ENCODE assay signal across 8 mouse cellular contexts in genomic region chr7:45628364-45629294, GRCm38 (mm10). TPM values are rescaled to one million over a fixed set of nuclear protein-coding genes. Genes with fewer than 3 reads are reported as not detected.
DNase-seq lines count a peak whose midpoint lies in the region; ATAC-seq and TF ChIP-seq lines count a peak whose summit lies in the region.

No protein-coding gene starts in this region.

- no peaks in the 10 kb centered on the region for H3K9me3 ChIP-seq in heart, embryonic 14.5 days (ENCODE audit: control insufficient read depth, low read length)
- no peaks in the 10 kb centered on the region for H3K9me3 ChIP-seq in kidney, postnatal 0 days (replicated peaks; ENCODE audit: low read length)
- no peaks in the 10 kb centered on the region for H3K9me3 ChIP-seq in liver, embryonic 12.5 days (replicated peaks)

- H3K27me3 ChIP-seq in C2C12 (ENCODE audit: control insufficient read depth, insufficient read depth, insufficient read length) = peaks cover 10% of the 10 kb centered on the region
- H3K27me3 ChIP-seq in heart, embryonic 14.5 days (ENCODE audit: control insufficient read depth, insufficient read depth, low read length) = peaks cover 7% of the 10 kb centered on the region
- peaks cover 4% of the 10 kb centered on the region; the same call in 1 of the 2 replicates for H3K27me3 ChIP-seq in kidney, postnatal 0 days (ENCODE audit: insufficient read depth, low read length)
- H3K27me3 ChIP-seq in liver, embryonic 12.5 days (replicated peaks) = peaks cover 90% of the 10 kb centered on the region

- no peak overlapping the region for H3K4me3 ChIP-seq in C2C12 (ENCODE audit: insufficient read depth, poor library complexity, severe bottlenecking)
- peak overlapping the region; percentile 60 to 65 for H3K4me3 ChIP-seq in heart, embryonic 14.5 days (ENCODE audit: control insufficient read depth in 1 of 2, insufficient read depth in 1 of 2, low read depth in 1 of 2, low read length in 2 of 2)
- peak overlapping the region; percentile 50 for H3K4me3 ChIP-seq in kidney, postnatal 0 days (replicated peaks; ENCODE audit: low read depth, low read length)
- H3K4me3 ChIP-seq in liver, embryonic 12.5 days = peak overlapping the region; percentile 59

- no peaks in the 10 kb centered on the region for H3K79me2 ChIP-seq in C2C12 (ENCODE audit: control insufficient read depth, insufficient read depth)

- ATAC-seq in erythroid progenitor cell, adult 5-6 weeks (replicated peaks; ENCODE audit: low FRiP score, poor library complexity, severe bottlenecking) = peak; percentile 86
- ATAC-seq in heart, embryonic 14.5 days (ENCODE audit: insufficient number of reproducible peaks, insufficient read depth, low FRiP score, low read depth) = peak; percentile 58
- peak; percentile 74 for ATAC-seq in kidney, postnatal 0 days (replicated peaks; ENCODE audit: low FRiP score, low read depth)
- ATAC-seq in liver, embryonic 12.5 days = peak; percentile 57

- WGBS in heart, embryonic 14.5 days = 1% methylated on average over 105 of the region's 105 CpGs
- 2% methylated on average over 104 of the region's 105 CpGs for WGBS in kidney, postnatal 0 days
- WGBS in liver, embryonic 12.5 days (ENCODE audit: insufficient replicate concordance) = 1% methylated on average over 101 of the region's 105 CpGs

- H3K27ac ChIP-seq in heart, embryonic 14.5 days (replicated peaks in 1 of 2; ENCODE audit: control insufficient read depth in 1 of 2, insufficient read depth in 1 of 2, low read depth in 2 of 2, low read length in 2 of 2) = peak overlapping the region; percentile 76 to 82
- peak overlapping the region; percentile 77 for H3K27ac ChIP-seq in kidney, postnatal 0 days
- no peak overlapping the region for H3K27ac ChIP-seq in liver, embryonic 12.5 days

- peak; percentile 42 for DNase-seq in c-Kit-negative CD71-positive TER-119-positive erythroid progenitor cells, embryonic 14.5 days (ENCODE audit: low read depth, low spot score)
- peak; percentile 91 for DNase-seq in kidney, postnatal 0 days (ENCODE audit: low spot score)
- peak; percentile 92 for DNase-seq in naive thymus-derived CD4-positive, alpha-beta T cell, adult 2 months (ENCODE audit: low read depth)
- peak; percentile 85 to 96 for DNase-seq in spleen, postnatal 4 days (ENCODE audit: low spot score in 2 of 2)

- peak overlapping the region; percentile 86 for H3K9ac ChIP-seq in heart, embryonic 14.5 days (ENCODE audit: low read length)
- H3K9ac ChIP-seq in kidney, postnatal 0 days (ENCODE audit: low read depth, low read length) = peak overlapping the region; percentile 68
- H3K9ac ChIP-seq in liver, embryonic 12.5 days = peak overlapping the region; percentile 61

- no peaks in the 10 kb centered on the region for H3K36me3 ChIP-seq in C2C12 (ENCODE audit: control insufficient read depth, insufficient read depth)
- H3K36me3 ChIP-seq in heart, embryonic 14.5 days (ENCODE audit: control insufficient read depth, insufficient read depth, low read length) = no peaks in the 10 kb centered on the region; the same call in 1 of the 2 replicates
- no peaks in the 10 kb centered on the region for H3K36me3 ChIP-seq in kidney, postnatal 0 days (ENCODE audit: insufficient read depth, low read length)
- no peaks in the 10 kb centered on the region for H3K36me3 ChIP-seq in liver, embryonic 12.5 days

- peak; percentile 76 for TF ChIP-seq CTCF in C2C12 (IDR thresholded peaks at IDR 0.05; ENCODE audit: control insufficient read depth, insufficient read depth, insufficient read length)
- TF ChIP-seq CTCF in kidney, postnatal 0 days (IDR thresholded peaks at IDR 0.05; ENCODE audit: low read depth) = peak; percentile 77

- peak overlapping the region; percentile 97 for H3K4me2 ChIP-seq in heart, embryonic 14.5 days (ENCODE audit: low read length)
- peak overlapping the region; percentile 82 for H3K4me2 ChIP-seq in kidney, postnatal 0 days (ENCODE audit: low read length)
- H3K4me2 ChIP-seq in liver, embryonic 12.5 days = peak overlapping the region; percentile 83

- no peak overlapping the region for H3ac ChIP-seq in C2C12 (ENCODE audit: control insufficient read depth, insufficient read length, low read depth)

- peaks cover 8 to 17% of the 10 kb centered on the region in 2 experiments for H3K4me1 ChIP-seq in heart, embryonic 14.5 days (ENCODE audit: control insufficient read depth in 2 of 2, insufficient read depth in 2 of 2, low read length in 2 of 2)
- peaks cover 6% of the 10 kb centered on the region; the same call in 1 of the 2 replicates for H3K4me1 ChIP-seq in kidney, postnatal 0 days (replicated peaks; ENCODE audit: insufficient read depth, low read length)
- peaks cover 21% of the 10 kb centered on the region for H3K4me1 ChIP-seq in liver, embryonic 12.5 days

- H3K79me3 ChIP-seq in C2C12 (ENCODE audit: low read depth) = no peaks in the 10 kb centered on the region

TF ChIP-seq in C2C12, 6 proteins besides CTCF, POLR2A, EP300 and RAD21:
- TF ChIP-seq MYOD1 (IDR thresholded peaks at IDR 0.05; ENCODE audit: control insufficient read depth, insufficient read length, low read depth) = no peak
- TF ChIP-seq FOSL1 (IDR thresholded peaks at IDR 0.05; ENCODE audit: insufficient read depth, low read length, poor library complexity, severe bottlenecking) = no peak
- no peak for TF ChIP-seq USF1 (IDR thresholded peaks at IDR 0.05; ENCODE audit: low read depth)
- no peak for TF ChIP-seq CEBPB (IDR thresholded peaks at IDR 0.05; ENCODE audit: low read depth)
- TF ChIP-seq MYOG (IDR thresholded peaks at IDR 0.05; ENCODE audit: control insufficient read depth, extremely low read depth, insufficient read length) = no peak
- TF ChIP-seq MAX (IDR thresholded peaks at IDR 0.05) = no peak

RNA-seq across cellular contexts. Expression of gene Rasip1, which starts 1.3 kb away (rescaled TPM):
- not detected for polyA plus RNA-seq in C2C12 (2012; fragmentation: generic; extraction: Trizol)
- not detected in 2 replicates for total RNA-seq in erythroid progenitor cell, adult 5-6 weeks (2015; ENCODE audit: low replicate concordance)
- not detected in 2 replicates for total RNA-seq in erythroid progenitor cell, adult 5-6 weeks (2017; ENCODE audit: low replicate concordance)
- polyA plus RNA-seq in heart, embryonic 14.5 days (2014; fragmentation: Nextera tagmentation; extraction: Ambion mirVana) = 22.4 and 24.3 TPM in 2 replicates
- polyA plus RNA-seq in kidney, postnatal 0 days (2015; fragmentation: Nextera tagmentation; extraction: Ambion mirVana) = 16.9 and 21.1 TPM in 2 replicates
- 10.5 and 11.8 TPM in 2 replicates for polyA plus RNA-seq in liver, embryonic 12.5 days (2016; fragmentation: Nextera tagmentation; extraction: Ambion mirVana)

RNA-seq across cellular contexts. Expression of gene Izumo1, which starts 7.0 kb away (rescaled TPM):
- not detected for polyA plus RNA-seq in C2C12 (2012; fragmentation: generic; extraction: Trizol)
- not detected in 2 replicates for total RNA-seq in erythroid progenitor cell, adult 5-6 weeks (2015; ENCODE audit: low replicate concordance)
- total RNA-seq in erythroid progenitor cell, adult 5-6 weeks (2017; ENCODE audit: low replicate concordance) = not detected in 2 replicates
- 0.23 and 0.41 TPM in 2 replicates for polyA plus RNA-seq in heart, embryonic 14.5 days (2014; fragmentation: Nextera tagmentation; extraction: Ambion mirVana)
- polyA plus RNA-seq in kidney, postnatal 0 days (2015; fragmentation: Nextera tagmentation; extraction: Ambion mirVana) = 0.17 and 0.29 TPM in 2 replicates
- polyA plus RNA-seq in liver, embryonic 12.5 days (2016; fragmentation: Nextera tagmentation; extraction: Ambion mirVana) = 0.20 and 0.23 TPM in 2 replicates

RNA-seq across cellular contexts. Expression of gene Mamstr, which starts 11.1 kb away (rescaled TPM):
- polyA plus RNA-seq in C2C12 (2012; fragmentation: generic; extraction: Trizol) = 0.48 TPM
- total RNA-seq in erythroid progenitor cell, adult 5-6 weeks (2015; ENCODE audit: low replicate concordance) = not detected in 2 replicates
- not detected in 2 replicates for total RNA-seq in erythroid progenitor cell, adult 5-6 weeks (2017; ENCODE audit: low replicate concordance)
- 6.2 and 7.6 TPM in 2 replicates for polyA plus RNA-seq in heart, embryonic 14.5 days (2014; fragmentation: Nextera tagmentation; extraction: Ambion mirVana)
- polyA plus RNA-seq in kidney, postnatal 0 days (2015; fragmentation: Nextera tagmentation; extraction: Ambion mirVana) = 3.9 and 4.8 TPM in 2 replicates
- polyA plus RNA-seq in liver, embryonic 12.5 days (2016; fragmentation: Nextera tagmentation; extraction: Ambion mirVana) = 0.69 and 0.81 TPM in 2 replicates

RNA-seq across cellular contexts. Expression of gene Fut1, which starts 11.5 kb away (rescaled TPM):
- polyA plus RNA-seq in C2C12 (2012; fragmentation: generic; extraction: Trizol) = 0.04 TPM
- total RNA-seq in erythroid progenitor cell, adult 5-6 weeks (2015; ENCODE audit: low replicate concordance) = not detected in 2 replicates
- not detected in 2 replicates for total RNA-seq in erythroid progenitor cell, adult 5-6 weeks (2017; ENCODE audit: low replicate concordance)
- 0.07 TPM in 1 of 2 replicates, not detected in the other for polyA plus RNA-seq in heart, embryonic 14.5 days (2014; fragmentation: Nextera tagmentation; extraction: Ambion mirVana)
- 0.08 and 0.26 TPM in 2 replicates for polyA plus RNA-seq in kidney, postnatal 0 days (2015; fragmentation: Nextera tagmentation; extraction: Ambion mirVana)
- 0.15 TPM in 1 of 2 replicates, not detected in the other for polyA plus RNA-seq in liver, embryonic 12.5 days (2016; fragmentation: Nextera tagmentation; extraction: Ambion mirVana)

RNA-seq across cellular contexts. Expression of gene Fgf21, which starts 13.3 kb away (rescaled TPM):
- polyA plus RNA-seq in C2C12 (2012; fragmentation: generic; extraction: Trizol) = 0.97 TPM
- not detected in 2 replicates for total RNA-seq in erythroid progenitor cell, adult 5-6 weeks (2015; ENCODE audit: low replicate concordance)
- total RNA-seq in erythroid progenitor cell, adult 5-6 weeks (2017; ENCODE audit: low replicate concordance) = not detected in 2 replicates
- polyA plus RNA-seq in heart, embryonic 14.5 days (2014; fragmentation: Nextera tagmentation; extraction: Ambion mirVana) = not detected in 2 replicates
- 0.12 TPM in 1 of 2 replicates, not detected in the other for polyA plus RNA-seq in kidney, postnatal 0 days (2015; fragmentation: Nextera tagmentation; extraction: Ambion mirVana)
- not detected in 2 replicates for polyA plus RNA-seq in liver, embryonic 12.5 days (2016; fragmentation: Nextera tagmentation; extraction: Ambion mirVana)

Comparison
In these comparisons a context has a peak if more than half of its experiments do, and no peak if none do; other contexts are left out.
1. DNase-seq: peak in every context shown above with its lines; median percentile 92 in naive thymus-derived CD4-positive, alpha-beta T cell, adult 2 months; 91 in kidney, postnatal 0 days; 90 in spleen, postnatal 4 days; 42 in c-Kit-negative CD71-positive TER-119-positive erythroid progenitor cells, embryonic 14.5 days.
2. RNA of gene Rasip1, which starts 1.3 kb away (polyA plus RNA-seq): 22.4 to 24.3 TPM in heart, embryonic 14.5 days, 16.9 to 21.1 TPM in kidney, postnatal 0 days and 10.5 to 11.8 TPM in liver, embryonic 12.5 days; not detected in C2C12 (single experiment); every median in the first group is over 10 times any median in the second.
3. Peak in every context shown above with its lines, with median percentiles within 50 percentile points of each other: ATAC-seq, H3K4me2 ChIP-seq and H3K9ac ChIP-seq.